Mouse (Mus musculus): Measurements from ENCODE around the gene Slc5a6. TPM values are rescaled to one million over a fixed set of nuclear protein-coding genes. Genes with fewer than 3 reads are reported as not detected.

The Slc5a6 gene
- total and polyA plus RNA-seq, 3 experiments: 9.0 to 17.1 (median 10.9) TPM

DNA sequence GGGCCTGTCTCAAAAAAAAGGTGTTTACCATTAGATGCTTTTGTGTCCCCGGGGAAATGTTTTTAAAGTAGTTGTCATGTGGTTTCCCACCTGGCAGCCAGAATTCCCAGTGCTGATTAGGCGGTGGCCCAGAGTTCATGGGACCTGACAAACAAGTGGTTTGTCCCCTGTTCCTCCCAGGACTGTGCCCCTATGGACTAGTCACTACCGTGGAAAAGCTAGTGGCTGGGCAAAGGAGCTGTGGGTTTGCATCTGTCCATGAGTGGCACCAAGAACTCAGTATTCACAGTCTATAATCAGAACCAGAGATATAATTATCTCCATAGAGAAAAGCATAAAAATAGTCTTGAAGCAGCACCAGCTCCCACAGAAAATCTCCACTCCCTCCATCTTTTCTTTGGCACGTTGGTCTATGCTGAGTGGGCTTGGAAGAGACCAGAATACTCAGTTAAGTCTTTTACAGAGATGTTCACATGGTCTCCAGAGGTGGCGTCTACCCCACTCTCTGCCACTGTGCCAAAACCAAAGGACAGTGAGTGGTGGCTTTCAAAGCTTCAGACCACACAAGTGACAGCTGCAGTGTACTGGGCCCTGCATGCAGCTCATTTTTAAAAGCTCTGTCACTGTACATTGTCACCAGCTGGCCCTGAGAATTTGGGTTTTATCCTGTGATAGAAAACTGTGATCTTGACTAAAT, 55.6 kb downstream of the Slc5a6 start:
- H3K9me3 ChIP-seq (replicated peaks; ENCODE audit: low read length): no peaks in the 10 kb centered on the region
- DNase-seq (ENCODE audit: extremely low read depth): no peak
- in situ Hi-C loops (cut with MboI; ENCODE audit: low pct_ligation_motif_present, low pct_unique_long_range_greater_than_20kb, low sequenced_read_pairs) (no loop called here), dilution Hi-C loops (cut with MboI; ENCODE audit: extremely low pct_ligation_motif_present, extremely low pct_unique_long_range_greater_than_20kb, low sequenced_read_pairs) (no loop called here)
- no peaks in the 10 kb centered on the region for H3K79me2 ChIP-seq (replicated peaks; ENCODE audit: control insufficient read depth, extremely low read depth, insufficient read depth, poor library complexity, severe bottlenecking)
- no peak for TF ChIP-seq MAFK (IDR thresholded peaks at IDR 0.05; ENCODE audit: insufficient replicate concordance, low read length)
- no peak for TF ChIP-seq PAX5 (IDR thresholded peaks at IDR 0.05; ENCODE audit: low read length)
- no peak overlapping the region for H3K4me2 ChIP-seq (ENCODE audit: insufficient read depth, low read depth, poor library complexity, severe bottlenecking)
- no peaks in the 10 kb centered on the region for H3K27me3 ChIP-seq (replicated peaks)
- no peak overlapping the region for H3K4me3 ChIP-seq (replicated peaks in 1 of 3; ENCODE audit: low read depth in 2 of 3, low read length in 2 of 3, poor library complexity in 1 of 3)
- no peaks in the 10 kb centered on the region for H3K36me3 ChIP-seq (replicated peaks in 1 of 2; ENCODE audit: control insufficient read depth in 1 of 2, insufficient read depth in 1 of 2, low read length in 1 of 2)
- H3K27ac ChIP-seq (ENCODE audit: insufficient read depth, low read depth): no peak overlapping the region
- H3K9ac ChIP-seq (ENCODE audit: insufficient read depth, low read depth): no peak overlapping the region
- peaks cover 8 to 17% of the 10 kb centered on the region in 2 experiments for H3K4me1 ChIP-seq (ENCODE audit: control insufficient read depth in 1 of 2, insufficient read depth in 2 of 2)

Other genes with a start within 250 kb of the Slc5a6 start
Only the 20 nearest of the 28 such genes appear.
- gene Agbl5, start 160.2 kb downstream of the Slc5a6 start, total RNA-seq (2012; rRNA removed): 8.0 and 9.3 TPM in 2 replicates
- 3.5 and 4.1 TPM in 2 replicates for gene Agbl5, start 160.2 kb downstream of the Slc5a6 start, total RNA-seq (2014; rRNA removed)
- 8.4 and 11.6 TPM in 2 replicates for gene Agbl5, start 160.2 kb downstream of the Slc5a6 start, polyA plus RNA-seq (2012; ENCODE audit: insufficient read length, low read depth)
- 181 and 244 TPM in 2 replicates for gene Ost4, start 141.1 kb downstream of the Slc5a6 start, total RNA-seq (2012; rRNA removed)
- 221 and 263 TPM in 2 replicates for gene Ost4, start 141.1 kb downstream of the Slc5a6 start, total RNA-seq (2014; rRNA removed)
- gene Ost4, start 141.1 kb downstream of the Slc5a6 start, polyA plus RNA-seq (2012; ENCODE audit: insufficient read length, low read depth): 312 and 330 TPM in 2 replicates
- 0.34 TPM in 2 replicates for gene Emilin1, start 135.5 kb downstream of the Slc5a6 start, total RNA-seq (2012; rRNA removed)
- gene Emilin1, start 135.5 kb downstream of the Slc5a6 start, total RNA-seq (2014; rRNA removed): 0.05 and 0.11 TPM in 2 replicates
- 0.33 and 0.63 TPM in 2 replicates for gene Emilin1, start 135.5 kb downstream of the Slc5a6 start, polyA plus RNA-seq (2012; ENCODE audit: insufficient read length, low read depth)
- 3.7 and 5.7 TPM in 2 replicates for gene Khk, start 127.5 kb downstream of the Slc5a6 start, total RNA-seq (2012; rRNA removed)
- 1.9 and 2.5 TPM in 2 replicates for gene Khk, start 127.5 kb downstream of the Slc5a6 start, total RNA-seq (2014; rRNA removed)
- 2.9 and 3.7 TPM in 2 replicates for gene Khk, start 127.5 kb downstream of the Slc5a6 start, polyA plus RNA-seq (2012; ENCODE audit: insufficient read length, low read depth)
- gene Cgref1, start 103.3 kb downstream of the Slc5a6 start, total RNA-seq (2012; rRNA removed): not detected in 2 replicates
- not detected in 2 replicates for gene Cgref1, start 103.3 kb downstream of the Slc5a6 start, total RNA-seq (2014; rRNA removed)
- gene Cgref1, start 103.3 kb downstream of the Slc5a6 start, polyA plus RNA-seq (2012; ENCODE audit: insufficient read length, low read depth): not detected in 2 replicates
- 96.5 and 99.8 TPM in 2 replicates for gene Preb, start 88.6 kb downstream of the Slc5a6 start, total RNA-seq (2012; rRNA removed)
- gene Preb, start 88.6 kb downstream of the Slc5a6 start, total RNA-seq (2014; rRNA removed): 70.9 and 87.3 TPM in 2 replicates
- gene Preb, start 88.6 kb downstream of the Slc5a6 start, polyA plus RNA-seq (2012; ENCODE audit: insufficient read length, low read depth): 143 and 145 TPM in 2 replicates
- gene Tcf23, start 80.3 kb downstream of the Slc5a6 start, total RNA-seq (2012; rRNA removed): not detected in 2 replicates
- gene Tcf23, start 80.3 kb downstream of the Slc5a6 start, total RNA-seq (2014; rRNA removed): not detected in 2 replicates
- not detected in 2 replicates for gene Tcf23, start 80.3 kb downstream of the Slc5a6 start, polyA plus RNA-seq (2012; ENCODE audit: insufficient read length, low read depth)
- gene Atraid, start 612 bp downstream of the Slc5a6 start, total RNA-seq (2012; rRNA removed): 48.8 and 58.0 TPM in 2 replicates
- 88.7 TPM in 2 replicates for gene Atraid, start 612 bp downstream of the Slc5a6 start, total RNA-seq (2014; rRNA removed)
- gene Atraid, start 612 bp downstream of the Slc5a6 start, polyA plus RNA-seq (2012; ENCODE audit: insufficient read length, low read depth): 52.7 and 60.1 TPM in 2 replicates
- 106 and 135 TPM in 2 replicates for gene Cad, start 5.9 kb upstream of the Slc5a6 start, total RNA-seq (2012; rRNA removed)
- gene Cad, start 5.9 kb upstream of the Slc5a6 start, total RNA-seq (2014; rRNA removed): 43.1 and 44.3 TPM in 2 replicates
- gene Cad, start 5.9 kb upstream of the Slc5a6 start, polyA plus RNA-seq (2012; ENCODE audit: insufficient read length, low read depth): 108 and 123 TPM in 2 replicates
- gene Dnajc5g, start 57.4 kb upstream of the Slc5a6 start, total RNA-seq (2012; rRNA removed): not detected in 2 replicates
- not detected in 2 replicates for gene Dnajc5g, start 57.4 kb upstream of the Slc5a6 start, total RNA-seq (2014; rRNA removed)
- not detected in 2 replicates for gene Dnajc5g, start 57.4 kb upstream of the Slc5a6 start, polyA plus RNA-seq (2012; ENCODE audit: insufficient read length, low read depth)
- not detected in 2 replicates for gene Slc30a3, start 59.3 kb upstream of the Slc5a6 start, total RNA-seq (2012; rRNA removed)
- not detected in 2 replicates for gene Slc30a3, start 59.3 kb upstream of the Slc5a6 start, total RNA-seq (2014; rRNA removed)
- gene Slc30a3, start 59.3 kb upstream of the Slc5a6 start, polyA plus RNA-seq (2012; ENCODE audit: insufficient read length, low read depth): not detected in 2 replicates
- gene Trim54, start 67.8 kb upstream of the Slc5a6 start, total RNA-seq (2012; rRNA removed): not detected in 2 replicates
- gene Trim54, start 67.8 kb upstream of the Slc5a6 start, total RNA-seq (2014; rRNA removed): not detected in 2 replicates
- not detected in 2 replicates for gene Trim54, start 67.8 kb upstream of the Slc5a6 start, polyA plus RNA-seq (2012; ENCODE audit: insufficient read length, low read depth)
- gene Ucn, start 89.9 kb upstream of the Slc5a6 start, total RNA-seq (2012; rRNA removed): not detected in 2 replicates
- gene Ucn, start 89.9 kb upstream of the Slc5a6 start, total RNA-seq (2014; rRNA removed): not detected in 2 replicates
- not detected in 2 replicates for gene Ucn, start 89.9 kb upstream of the Slc5a6 start, polyA plus RNA-seq (2012; ENCODE audit: insufficient read length, low read depth)
- 24.0 and 30.3 TPM in 2 replicates for gene Mpv17, start 105.3 kb upstream of the Slc5a6 start, total RNA-seq (2012; rRNA removed)
- 37.6 and 39.7 TPM in 2 replicates for gene Mpv17, start 105.3 kb upstream of the Slc5a6 start, total RNA-seq (2014; rRNA removed)
- 32.8 and 40.4 TPM in 2 replicates for gene Mpv17, start 105.3 kb upstream of the Slc5a6 start, polyA plus RNA-seq (2012; ENCODE audit: insufficient read length, low read depth)
- 1.4 and 2.7 TPM in 2 replicates for gene Gm29609, start 131.0 kb upstream of the Slc5a6 start, total RNA-seq (2012; rRNA removed)
- gene Gm29609, start 131.0 kb upstream of the Slc5a6 start, total RNA-seq (2014; rRNA removed): 1.2 and 2.1 TPM in 2 replicates
- gene Gm29609, start 131.0 kb upstream of the Slc5a6 start, polyA plus RNA-seq (2012; ENCODE audit: insufficient read length, low read depth): 0.57 and 3.0 TPM in 2 replicates
- 49.4 and 51.2 TPM in 2 replicates for gene Gtf3c2, start 131.2 kb upstream of the Slc5a6 start, total RNA-seq (2012; rRNA removed)
- 19.4 and 22.8 TPM in 2 replicates for gene Gtf3c2, start 131.2 kb upstream of the Slc5a6 start, total RNA-seq (2014; rRNA removed)
- 96.9 and 99.5 TPM in 2 replicates for gene Gtf3c2, start 131.2 kb upstream of the Slc5a6 start, polyA plus RNA-seq (2012; ENCODE audit: insufficient read length, low read depth)
- 61.5 and 73.9 TPM in 2 replicates for gene Snx17, start 144.3 kb upstream of the Slc5a6 start, total RNA-seq (2012; rRNA removed)
- gene Snx17, start 144.3 kb upstream of the Slc5a6 start, total RNA-seq (2014; rRNA removed): 52.6 and 56.7 TPM in 2 replicates
- gene Snx17, start 144.3 kb upstream of the Slc5a6 start, polyA plus RNA-seq (2012; ENCODE audit: insufficient read length, low read depth): 59.2 and 63.9 TPM in 2 replicates
- 56.8 and 75.0 TPM in 2 replicates for gene Eif2b4, start 144.5 kb upstream of the Slc5a6 start, total RNA-seq (2012; rRNA removed)
- 26.8 and 29.0 TPM in 2 replicates for gene Eif2b4, start 144.5 kb upstream of the Slc5a6 start, total RNA-seq (2014; rRNA removed)
- 99.5 and 106 TPM in 2 replicates for gene Eif2b4, start 144.5 kb upstream of the Slc5a6 start, polyA plus RNA-seq (2012; ENCODE audit: insufficient read length, low read depth)
- gene Zfp513, start 153.4 kb upstream of the Slc5a6 start, total RNA-seq (2012; rRNA removed): 6.9 and 7.4 TPM in 2 replicates
- gene Zfp513, start 153.4 kb upstream of the Slc5a6 start, total RNA-seq (2014; rRNA removed): 2.4 and 3.6 TPM in 2 replicates
- gene Zfp513, start 153.4 kb upstream of the Slc5a6 start, polyA plus RNA-seq (2012; ENCODE audit: insufficient read length, low read depth): 10.2 and 12.8 TPM in 2 replicates
- gene Ppm1g, start 171.8 kb upstream of the Slc5a6 start, total RNA-seq (2012; rRNA removed): 182 and 225 TPM in 2 replicates
- gene Ppm1g, start 171.8 kb upstream of the Slc5a6 start, total RNA-seq (2014; rRNA removed): 96.9 and 97.8 TPM in 2 replicates
- gene Ppm1g, start 171.8 kb upstream of the Slc5a6 start, polyA plus RNA-seq (2012; ENCODE audit: insufficient read length, low read depth): 366 and 383 TPM in 2 replicates

All from CH12.LX (cell line).